Mouse (Mus musculus): Measurements from ENCODE around the gene Golt1b. TPM values are rescaled to one million over a fixed set of nuclear protein-coding genes. Genes with fewer than 3 reads are reported as not detected.
"Not testable (repeated sequence)": the region's sequence is repeated elsewhere in the genome, so short reads cannot be mapped to it uniquely, and the experiment has no call there.

Golt1b gene
- total RNA-seq, 1 experiment = 86.2 TPM

DNA sequence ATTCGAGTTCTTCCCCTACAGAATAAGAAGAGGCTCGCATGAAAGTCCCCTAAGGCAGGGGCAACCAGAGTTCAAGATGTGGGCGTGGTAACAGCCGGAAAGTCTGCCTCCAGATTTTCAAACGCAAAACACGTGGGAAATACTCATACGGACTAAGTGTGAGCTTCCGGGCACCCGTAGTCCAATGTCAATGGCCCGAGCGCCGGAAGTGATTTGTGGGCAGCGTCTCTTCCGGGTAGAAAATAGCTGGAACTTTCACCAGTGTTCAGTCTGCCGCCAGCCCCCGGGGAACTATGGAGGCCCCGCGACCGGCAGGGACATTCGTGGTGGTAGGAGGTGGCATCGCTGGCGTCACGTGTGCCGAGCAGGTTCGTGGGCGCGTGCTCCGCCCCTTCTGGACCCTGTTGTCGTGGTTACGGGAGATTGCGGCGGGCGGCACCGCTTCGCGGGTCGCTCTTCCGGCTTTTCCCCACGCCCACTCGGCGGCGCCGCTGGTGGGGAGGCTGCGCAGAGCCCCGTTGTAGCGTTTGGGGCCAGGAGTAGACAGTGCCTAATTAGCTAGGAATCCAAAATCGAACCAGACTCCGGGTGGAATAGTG lies 41.5 kb upstream of the Golt1b start, which contains the start of gene Pyroxd1:
TSS of gene Pyroxd1 (plus strand) at position 215 of the 599 bp plus-strand sequence.
- DNase-seq (ENCODE audit: low read depth, low spot score) = peak; percentile 87
- H3K4me3 ChIP-seq (ENCODE audit: insufficient read depth in 1 of 2, low read depth in 1 of 2, low read length in 2 of 2, poor library complexity in 1 of 2, severe bottlenecking in 1 of 2) = peak within 1 kb of the TSS; percentile 83 to 94
- in situ Hi-C loops (cut with MboI; ENCODE audit: low sequenced_read_pairs in 2 of 2, unreplicated experiment in 2 of 2) = no loop called here
- H3K36me3 ChIP-seq (ENCODE audit: control insufficient read depth, insufficient read depth, low read length, poor library complexity, severe bottlenecking) = no peaks in the 10 kb centered on the region
- no peaks in the 10 kb centered on the region for H3K4me1 ChIP-seq (ENCODE audit: control insufficient read depth in 2 of 2, insufficient read depth in 2 of 2, low read length in 2 of 2, poor library complexity in 1 of 2)
- H3K9me3 ChIP-seq (ENCODE audit: control insufficient read depth, insufficient read depth, low read depth, low read length) = no peaks in the 10 kb centered on the region
- peak within 1 kb of the TSS; percentile 49; the same call in 1 of the 2 replicates for H3K27ac ChIP-seq (ENCODE audit: insufficient read depth, low read depth, low read length, poor library complexity, severe bottlenecking)
- peak within 1 kb of the TSS; percentile 82 for H3K9ac ChIP-seq (ENCODE audit: insufficient read depth, low read depth, low read length, poor library complexity, severe bottlenecking)
- TF ChIP-seq ZC3H11A (IDR thresholded peaks at IDR 0.05; ENCODE audit: borderline replicate concordance, low read depth, low read length) = no peak
- 0 out of 2 replicates have a peak, but pooled peaks have one; percentile 36 for TF ChIP-seq CHD2 (IDR thresholded peaks at IDR 0.05; ENCODE audit: low read depth, low read length)
- TF ChIP-seq MAFK (IDR thresholded peaks at IDR 0.05; ENCODE audit: insufficient read depth, low read depth, low read length) = no peak
- TF ChIP-seq HCFC1 (IDR thresholded peaks at IDR 0.05; ENCODE audit: borderline replicate concordance, insufficient read depth, low read length) = peak; percentile 79
- TF ChIP-seq ZNF384 (IDR thresholded peaks at IDR 0.05; ENCODE audit: low read depth, low read length) = no peak

DNA sequence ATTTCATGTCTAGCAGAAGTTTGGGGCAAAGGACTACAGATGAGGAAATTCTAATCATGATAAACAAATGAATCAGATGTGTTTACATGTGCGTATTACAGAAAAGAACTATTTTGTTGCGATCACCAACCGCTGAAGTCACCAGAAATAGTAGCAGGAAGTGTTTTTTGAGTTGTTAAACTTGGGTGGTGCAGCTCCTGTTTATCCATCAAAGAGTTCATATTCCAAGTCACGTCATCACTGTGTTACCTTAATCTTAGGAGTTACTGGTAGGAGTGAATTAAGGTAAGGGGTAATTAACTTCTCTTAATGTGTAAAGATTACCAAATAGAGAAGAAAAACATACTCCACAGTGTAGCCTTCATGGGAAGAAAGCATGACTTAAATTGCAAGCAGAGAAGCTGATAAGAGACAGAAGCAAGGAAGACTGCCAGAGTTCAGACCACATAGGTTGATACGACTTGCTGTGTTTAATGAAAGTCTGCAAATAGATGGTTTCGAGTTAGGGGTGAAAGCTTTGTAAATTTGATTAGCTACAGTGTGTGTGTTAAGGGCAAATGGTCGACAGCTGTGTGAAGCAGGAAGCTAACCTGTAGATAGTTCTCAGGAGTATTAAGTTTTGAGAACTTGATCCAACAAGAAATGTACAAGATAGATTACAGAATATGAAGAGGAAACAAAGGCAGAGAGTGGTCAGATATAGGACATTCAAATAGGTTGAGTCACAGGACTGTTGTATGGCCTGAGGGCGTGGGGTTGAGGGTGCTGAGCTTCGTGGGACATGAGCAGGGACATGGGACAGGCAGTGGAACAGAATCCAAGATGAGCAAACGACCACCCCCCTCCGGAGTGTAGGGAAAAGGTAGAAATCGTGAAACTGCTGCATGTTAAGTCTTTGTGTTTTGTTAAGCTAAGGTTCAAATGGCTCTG lies 40.6 kb upstream of the Golt1b start:
- TF ChIP-seq CHD2 (IDR thresholded peaks at IDR 0.05; ENCODE audit: low read depth, low read length) (no peak), HCFC1 (IDR thresholded peaks at IDR 0.05; ENCODE audit: borderline replicate concordance, insufficient read depth, low read length) (no peak), ZNF384 (IDR thresholded peaks at IDR 0.05; ENCODE audit: low read depth, low read length) (no peak), MAFK (IDR thresholded peaks at IDR 0.05; ENCODE audit: insufficient read depth, low read depth, low read length) (no peak), ZC3H11A (IDR thresholded peaks at IDR 0.05; ENCODE audit: borderline replicate concordance, low read depth, low read length) (no peak)
- Histone ChIP-seq H3K36me3 (ENCODE audit: control insufficient read depth, insufficient read depth, low read length, poor library complexity, severe bottlenecking) (no peaks in the 10 kb centered on the region), H3K4me1 (ENCODE audit: control insufficient read depth in 2 of 2, insufficient read depth in 2 of 2, low read length in 2 of 2, poor library complexity in 1 of 2) (no peaks in the 10 kb centered on the region), H3K9ac (ENCODE audit: insufficient read depth, low read depth, low read length, poor library complexity, severe bottlenecking) (no peak overlapping the region; the same call in 1 of the 2 replicates), H3K4me3 (ENCODE audit: insufficient read depth in 1 of 2, low read depth in 1 of 2, low read length in 2 of 2, poor library complexity in 1 of 2, severe bottlenecking in 1 of 2) (peak overlapping the region; percentile 83 to 94), H3K9me3 (ENCODE audit: control insufficient read depth, insufficient read depth, low read depth, low read length) (no peaks in the 10 kb centered on the region), H3K27ac (ENCODE audit: insufficient read depth, low read depth, low read length, poor library complexity, severe bottlenecking) (no peak overlapping the region)
- in situ Hi-C loops (cut with MboI; ENCODE audit: low sequenced_read_pairs in 2 of 2, unreplicated experiment in 2 of 2) = no loop called here
- no peak for DNase-seq (ENCODE audit: low read depth, low spot score)

DNA sequence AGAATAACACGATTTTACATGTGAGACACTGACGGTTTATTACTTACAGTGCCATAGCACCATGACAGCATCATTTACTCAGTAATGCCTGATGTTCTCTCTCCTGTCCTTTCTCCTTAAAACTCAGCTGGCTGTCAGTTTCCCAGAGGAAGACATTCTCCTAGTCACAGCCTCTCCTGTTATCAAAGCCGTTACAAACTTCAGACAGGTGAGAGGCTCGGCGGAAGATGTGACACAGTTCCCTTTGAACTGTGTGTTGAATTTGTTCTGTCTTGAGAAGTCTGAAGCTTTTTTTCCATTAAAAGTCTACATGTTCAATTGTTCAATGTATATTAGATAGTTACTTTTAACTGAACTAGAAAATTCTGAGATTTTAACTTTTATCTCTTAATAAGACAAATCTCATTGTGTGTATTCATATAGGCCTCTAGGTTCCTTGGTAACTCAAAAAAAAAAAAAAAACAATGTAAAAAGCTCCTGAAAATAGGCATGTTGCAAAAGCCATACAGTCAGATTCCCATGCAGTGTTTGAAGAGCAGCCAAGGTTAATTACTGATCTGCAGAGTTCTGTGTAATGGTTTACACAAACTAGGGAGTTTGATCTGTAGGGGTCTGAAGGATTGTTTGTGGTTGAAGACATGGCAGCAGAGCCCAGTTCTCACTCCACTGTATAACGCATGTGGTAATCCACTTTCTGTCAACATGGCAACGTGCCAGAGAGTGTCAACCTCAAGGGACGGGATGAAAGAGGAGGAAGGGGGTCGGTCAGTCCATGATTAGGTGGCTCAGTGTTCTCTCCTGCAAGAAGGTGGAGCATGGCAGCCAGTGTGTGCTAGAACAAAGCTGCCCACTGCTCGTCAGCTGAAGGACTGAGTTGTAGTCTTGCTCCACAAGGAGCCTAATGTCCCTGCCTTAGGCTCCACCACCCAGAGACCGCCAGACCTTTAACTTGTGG lies 39.3 kb upstream of the Golt1b start:
- no peaks in the 10 kb centered on the region for H3K4me1 ChIP-seq (ENCODE audit: control insufficient read depth in 2 of 2, insufficient read depth in 2 of 2, low read length in 2 of 2, poor library complexity in 1 of 2)
- no peak overlapping the region for H3K9ac ChIP-seq (ENCODE audit: insufficient read depth, low read depth, low read length, poor library complexity, severe bottlenecking)
- no peaks in the 10 kb centered on the region for H3K36me3 ChIP-seq (ENCODE audit: control insufficient read depth, insufficient read depth, low read length, poor library complexity, severe bottlenecking)
- H3K4me3 ChIP-seq (ENCODE audit: insufficient read depth in 1 of 2, low read depth in 1 of 2, low read length in 2 of 2, poor library complexity in 1 of 2, severe bottlenecking in 1 of 2) = no peak overlapping the region
- no peak for DNase-seq (ENCODE audit: low read depth, low spot score)
- no peak overlapping the region for H3K27ac ChIP-seq (ENCODE audit: insufficient read depth, low read depth, low read length, poor library complexity, severe bottlenecking)
- in situ Hi-C loops (cut with MboI; ENCODE audit: low sequenced_read_pairs in 2 of 2, unreplicated experiment in 2 of 2) = no loop called here
- no peaks in the 10 kb centered on the region for H3K9me3 ChIP-seq (ENCODE audit: control insufficient read depth, insufficient read depth, low read depth, low read length)
- TF ChIP-seq MAFK (IDR thresholded peaks at IDR 0.05; ENCODE audit: insufficient read depth, low read depth, low read length) = no peak
- TF ChIP-seq HCFC1 (IDR thresholded peaks at IDR 0.05; ENCODE audit: borderline replicate concordance, insufficient read depth, low read length) = no peak
- TF ChIP-seq ZNF384 (IDR thresholded peaks at IDR 0.05; ENCODE audit: low read depth, low read length) = no peak
- no peak for TF ChIP-seq ZC3H11A (IDR thresholded peaks at IDR 0.05; ENCODE audit: borderline replicate concordance, low read depth, low read length)

DNA sequence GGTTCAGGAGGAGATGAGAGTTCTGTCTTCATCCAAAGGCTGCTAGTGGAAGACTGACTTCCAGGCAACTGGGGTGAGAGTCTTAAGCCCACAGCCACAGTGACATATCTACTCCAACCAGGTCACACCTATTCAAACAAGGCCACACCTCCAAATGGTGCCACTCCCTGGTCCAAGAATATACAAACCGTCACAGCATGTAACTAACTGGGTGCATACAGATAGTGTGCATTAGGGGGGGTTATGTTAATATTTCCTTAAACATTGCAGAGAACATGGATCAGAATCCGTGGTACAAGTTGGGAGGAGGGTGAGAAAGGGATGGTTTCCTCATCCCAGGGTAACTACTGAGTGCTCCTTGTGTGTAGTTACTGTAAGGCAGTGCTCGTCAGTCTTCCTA lies 34.9 kb upstream of the Golt1b start:
- H3K4me1 ChIP-seq (ENCODE audit: control insufficient read depth in 2 of 2, insufficient read depth in 2 of 2, low read length in 2 of 2, poor library complexity in 1 of 2); H3K36me3 ChIP-seq (ENCODE audit: control insufficient read depth, insufficient read depth, low read length, poor library complexity, severe bottlenecking); H3K9me3 ChIP-seq (ENCODE audit: control insufficient read depth, insufficient read depth, low read depth, low read length); H3K4me3 ChIP-seq (ENCODE audit: insufficient read depth in 1 of 2, low read depth in 1 of 2, low read length in 2 of 2, poor library complexity in 1 of 2, severe bottlenecking in 1 of 2); H3K9ac ChIP-seq (ENCODE audit: insufficient read depth, low read depth, low read length, poor library complexity, severe bottlenecking); DNase-seq (ENCODE audit: low read depth, low spot score); H3K27ac ChIP-seq (ENCODE audit: insufficient read depth, low read depth, low read length, poor library complexity, severe bottlenecking): not testable (repeated sequence)
- in situ Hi-C loops (cut with MboI; ENCODE audit: low sequenced_read_pairs in 2 of 2, unreplicated experiment in 2 of 2) = loop anchor here in 1 of 2 experiments (25.0 kb wide), 1 partner anchor 385 kb away; no protein-coding TSS in a partner anchor
